Mouse (Mus musculus) CD4-positive, CD25-positive, alpha-beta regulatory T cell, adult 4 months (primary cell): ENCODE results near the gene Olfr1344. TPM values are rescaled to one million over a fixed set of nuclear protein-coding genes. Genes with fewer than 3 reads are reported as not detected.
"Not testable (repeated sequence)": the region's sequence is repeated elsewhere in the genome, so short reads cannot be mapped to it uniquely, and the experiment has no call there.

Experiments
- ATAC-seq: one replicate; pipeline ENCODE4 v1.8.0; 2017
- polyA plus RNA-seq, 2 experiments: library from polyadenylated mRNA; unstranded; fragments of 100-300 nt; shearing (Covaris generic); gene quantifications; one replicate each; pipeline ENCODE4 v1.2.1; 2017

Olfr1344 gene
- not detected for polyA plus RNA-seq

- ATAC-seq = no peak
Observed at GRCm38 (mm10) chr7:6438388-6438787, at the start of gene Olfr1344. Olfr1344 (plus strand) TSS chr7:6438688.

GRCm38 (mm10) chr7:6388971-6389370, 49.5 kb upstream of the Olfr1344 start:
- no peak for ATAC-seq

GRCm38 (mm10) chr7:6389449-6389848, 49.0 kb upstream of the Olfr1344 start:
- no peak for ATAC-seq

GRCm38 (mm10) chr7:6397996-6398975, 40.2 kb upstream of the Olfr1344 start, which contains the start of gene Smim17:
Smim17 (plus strand) TSS chr7:6398715.
- ATAC-seq = peak; percentile 99

- ATAC-seq = peak; percentile 80
Observed at GRCm38 (mm10) chr7:6410043-6410442, 28.4 kb upstream of the Olfr1344 start, which contains the start of gene Gm20715. Gm20715 (plus strand) TSS chr7:6410277.

GRCm38 (mm10) chr7:6414626-6415441, 23.7 kb upstream of the Olfr1344 start:
- ATAC-seq = no peak

GRCm38 (mm10) chr7:6415442-6415787, 23.1 kb upstream of the Olfr1344 start:
- no peak for ATAC-seq

- no peak for ATAC-seq
Observed at GRCm38 (mm10) chr7:6419894-6420293, 18.6 kb upstream of the Olfr1344 start.

GRCm38 (mm10) chr7:6429381-6429780, 9.1 kb upstream of the Olfr1344 start:
- ATAC-seq = no peak

GRCm38 (mm10) chr7:6430342-6430741, 8.1 kb upstream of the Olfr1344 start:
- peak; percentile 77 for ATAC-seq

GRCm38 (mm10) chr7:6441173-6441572, 2.7 kb downstream of the Olfr1344 start:
- ATAC-seq = no peak

GRCm38 (mm10) chr7:6447771-6448170, 9.3 kb downstream of the Olfr1344 start:
- no peak for ATAC-seq

- no peak for ATAC-seq
Observed at GRCm38 (mm10) chr7:6455868-6456267, 17.4 kb downstream of the Olfr1344 start, which contains the start of gene Olfr1336. Olfr1336 (plus strand) TSS chr7:6456168.

GRCm38 (mm10) chr7:6456399-6456798, 17.9 kb downstream of the Olfr1344 start:
- no peak for ATAC-seq

GRCm38 (mm10) chr7:6466951-6467350, 28.5 kb downstream of the Olfr1344 start, which contains the start of gene Olfr1346:
Olfr1346 (plus strand) TSS chr7:6467101.
- ATAC-seq = no peak

GRCm38 (mm10) chr7:6477633-6478032, 39.1 kb downstream of the Olfr1344 start:
- ATAC-seq = not testable (repeated sequence)

- ATAC-seq = no peak
Observed at GRCm38 (mm10) chr7:6486841-6487240, 48.4 kb downstream of the Olfr1344 start, which contains the start of gene Olfr5. Olfr5 (minus strand) TSS chr7:6486941.

Other genes with a start within 250 kb of the Olfr1344 start
- gene Galp, start 241.6 kb upstream of the Olfr1344 start, polyA plus RNA-seq = not detected
- not detected for gene Zscan5b, start 216.4 kb upstream of the Olfr1344 start, polyA plus RNA-seq
- not detected for gene Epp13, start 186.0 kb upstream of the Olfr1344 start, polyA plus RNA-seq
- 1 to 10 TPM; 6.4 to 7.6 TPM for gene Zfp667, start 152.1 kb upstream of the Olfr1344 start, polyA plus RNA-seq
- 1 to 10 TPM in 1 of 2 experiments, under 1 TPM in 1; 0.94 to 1.4 TPM for gene Zfp583, start 107.4 kb upstream of the Olfr1344 start, polyA plus RNA-seq
- under 1 TPM; 0.11 to 0.39 TPM for gene Gm3854, start 94.9 kb upstream of the Olfr1344 start, polyA plus RNA-seq
- gene Zfp78, start 75.4 kb upstream of the Olfr1344 start, polyA plus RNA-seq = 1 to 10 TPM; 4.0 to 5.1 TPM
- gene Zfp28, start 55.4 kb upstream of the Olfr1344 start, polyA plus RNA-seq = 1 to 10 TPM; 4.0 to 5.5 TPM
- gene Smim17, start 40.0 kb upstream of the Olfr1344 start, polyA plus RNA-seq = not detected
- gene Gm20715, start 28.4 kb upstream of the Olfr1344 start, polyA plus RNA-seq = not detected
- under 1 TPM in 1 of 2 experiments, not detected in 1; 0.05 TPM for gene Olfr1336, start 17.5 kb downstream of the Olfr1344 start, polyA plus RNA-seq
- not detected for gene Olfr1346, start 28.4 kb downstream of the Olfr1344 start, polyA plus RNA-seq
- not detected for gene Olfr5, start 48.3 kb downstream of the Olfr1344 start, polyA plus RNA-seq
- not detected for gene Olfr1347, start 61.1 kb downstream of the Olfr1344 start, polyA plus RNA-seq
- not detected for gene Olfr1348, start 70.1 kb downstream of the Olfr1344 start, polyA plus RNA-seq
- gene Olfr1349, start 84.3 kb downstream of the Olfr1344 start, polyA plus RNA-seq = under 1 TPM in 1 of 2 experiments, not detected in 1; 0.09 TPM
- not detected for gene Olfr1350, start 126.2 kb downstream of the Olfr1344 start, polyA plus RNA-seq